Mouse (Mus musculus): ENCODE measurements at regions not wholly inside any gene's neighbourhood (a gene's known extent, or its start where the extent isn't known, plus 50 kb on each side); places are given as distances from the start of the nearest gene placed in this dataset.

DNA sequence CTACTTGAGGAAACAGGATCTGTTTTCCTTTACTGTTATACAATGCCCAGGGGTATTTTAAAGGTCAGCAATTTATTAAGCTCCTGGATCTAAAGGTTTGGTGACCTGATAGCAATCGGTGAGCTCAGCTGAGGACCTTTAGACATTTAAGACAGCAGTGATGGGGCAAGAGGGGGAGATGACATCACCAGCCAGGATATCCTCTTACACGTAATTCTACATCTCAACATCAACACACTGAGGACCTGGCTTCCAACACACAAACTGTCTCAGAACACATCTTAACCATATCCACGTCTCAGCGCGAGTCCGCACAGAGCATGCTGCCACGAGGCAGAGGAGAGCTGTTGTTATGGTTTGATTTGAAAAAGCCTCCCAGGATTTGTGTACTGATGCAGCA lies 69.2 kb downstream of the Nhlrc3 start:
- no peak for ATAC-seq (ENCODE audit: low read depth)
- 89% methylated on average over 7 of the region's 7 CpGs for WGBS
- Histone ChIP-seq H3K9me3 (ENCODE audit: control insufficient read depth, low read length) (no peaks in the 10 kb centered on the region), H3K36me3 (ENCODE audit: control insufficient read depth, insufficient read depth, low read length) (no peaks in the 10 kb centered on the region), H3K9ac (replicated peaks; ENCODE audit: low read depth, low read length) (no peak overlapping the region), H3K27me3 (ENCODE audit: control insufficient read depth, insufficient read depth, low read length) (no peaks in the 10 kb centered on the region), H3K4me2 (ENCODE audit: low read depth, low read length) (no peak overlapping the region), H3K4me1 (ENCODE audit: control insufficient read depth, insufficient read depth, low read length) (no peaks in the 10 kb centered on the region; the same call in 1 of the 2 replicates), H3K4me3 (ENCODE audit: low read depth, low read length) (no peak overlapping the region), H3K27ac (ENCODE audit: low read depth, low read length) (no peak overlapping the region)

DNA sequence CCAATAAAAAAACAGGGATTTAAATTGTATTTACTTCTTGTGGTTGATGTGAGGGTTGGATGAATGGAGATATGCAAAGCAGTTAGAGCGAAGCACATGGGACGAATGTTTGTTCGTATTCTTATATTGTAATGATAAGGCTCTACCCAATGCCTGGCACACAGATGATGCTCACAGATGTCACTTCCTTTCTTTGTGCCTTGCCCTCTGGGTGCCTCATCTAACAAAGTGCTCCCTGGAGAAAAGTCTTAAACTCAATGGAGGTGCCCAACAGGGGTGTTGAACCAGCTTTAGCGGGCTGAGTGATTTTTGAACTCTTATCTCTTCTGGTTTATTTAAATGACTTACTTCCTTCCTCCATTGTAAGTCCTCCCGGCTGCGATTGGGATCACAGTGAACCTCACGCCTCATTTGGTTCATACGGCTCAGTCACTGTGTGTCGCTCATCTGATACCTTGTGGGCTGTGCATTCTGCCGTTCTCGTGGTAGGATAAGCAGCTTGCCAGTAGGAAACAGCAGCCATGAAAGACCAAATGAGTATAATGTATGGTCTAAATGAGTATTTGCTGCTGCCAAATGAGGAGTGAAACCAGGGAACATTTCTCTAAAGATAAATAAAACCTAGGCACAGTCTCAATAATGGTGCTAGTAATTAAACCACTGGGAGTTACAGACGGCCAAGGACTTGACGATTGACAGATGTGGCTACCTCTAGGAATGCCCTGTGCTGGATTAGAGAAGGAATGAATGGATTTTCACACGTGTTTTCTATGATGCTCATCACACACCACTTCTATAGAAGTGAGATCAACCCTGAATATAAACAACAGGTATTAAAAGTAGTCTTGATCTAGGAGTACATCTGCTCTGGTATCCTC lies 81.2 kb downstream of the Nhlrc3 start:
- Histone ChIP-seq H3K4me1 (ENCODE audit: control insufficient read depth, insufficient read depth, low read length) (no peaks in the 10 kb centered on the region), H3K4me2 (ENCODE audit: low read depth, low read length) (no peak overlapping the region), H3K9ac (replicated peaks; ENCODE audit: low read depth, low read length) (no peak overlapping the region), H3K27me3 (ENCODE audit: control insufficient read depth, insufficient read depth, low read length) (no peaks in the 10 kb centered on the region), H3K36me3 (ENCODE audit: control insufficient read depth, insufficient read depth, low read length) (no peaks in the 10 kb centered on the region), H3K4me3 (ENCODE audit: low read depth, low read length) (no peak overlapping the region), H3K27ac (ENCODE audit: low read depth, low read length) (no peak overlapping the region), H3K9me3 (ENCODE audit: control insufficient read depth, low read length) (no peaks in the 10 kb centered on the region)
- WGBS: 33% methylated on average over 14 of the region's 14 CpGs
- ATAC-seq (ENCODE audit: low read depth): peak; percentile 88

- H3K9me3 ChIP-seq (ENCODE audit: control insufficient read depth, low read length): no peaks in the 10 kb centered on the region
- no peak for ATAC-seq (ENCODE audit: low read depth)
- no peak overlapping the region for H3K9ac ChIP-seq (replicated peaks; ENCODE audit: low read depth, low read length)
Measured at GRCm38 (mm10) chr3:53379519-53380181, 83.5 kb downstream of the Nhlrc3 start.

GRCm38 (mm10) chr3:53376864-53377447 lies 86.2 kb downstream of the Nhlrc3 start:
- H3K9ac ChIP-seq (replicated peaks; ENCODE audit: low read depth, low read length): no peak overlapping the region
- H3K4me2 ChIP-seq (ENCODE audit: low read depth, low read length): no peak overlapping the region
- H3K36me3 ChIP-seq (ENCODE audit: control insufficient read depth, insufficient read depth, low read length): no peaks in the 10 kb centered on the region
- H3K4me1 ChIP-seq (ENCODE audit: control insufficient read depth, insufficient read depth, low read length): no peaks in the 10 kb centered on the region
- H3K27me3 ChIP-seq (ENCODE audit: control insufficient read depth, insufficient read depth, low read length): no peaks in the 10 kb centered on the region
- no peaks in the 10 kb centered on the region for H3K9me3 ChIP-seq (ENCODE audit: control insufficient read depth, low read length)
- ATAC-seq (ENCODE audit: low read depth): no peak
- H3K4me3 ChIP-seq (ENCODE audit: low read depth, low read length): no peak overlapping the region
- no peak overlapping the region for H3K27ac ChIP-seq (ENCODE audit: low read depth, low read length)
- 79% methylated on average over 3 of the region's 3 CpGs for WGBS

More at GRCm38 (mm10) chr3:53379519-53380181, 83.5 kb downstream of the Nhlrc3 start:
- H3K27me3 ChIP-seq (ENCODE audit: control insufficient read depth, insufficient read depth, low read length): no peaks in the 10 kb centered on the region
- no peak overlapping the region for H3K27ac ChIP-seq (ENCODE audit: low read depth, low read length)
- no peaks in the 10 kb centered on the region for H3K36me3 ChIP-seq (ENCODE audit: control insufficient read depth, insufficient read depth, low read length)
- no peaks in the 10 kb centered on the region for H3K4me1 ChIP-seq (ENCODE audit: control insufficient read depth, insufficient read depth, low read length)
- H3K4me2 ChIP-seq (ENCODE audit: low read depth, low read length): no peak overlapping the region
- no peak overlapping the region for H3K4me3 ChIP-seq (ENCODE audit: low read depth, low read length)
- 63% methylated on average over 4 of the region's 4 CpGs for WGBS

DNA sequence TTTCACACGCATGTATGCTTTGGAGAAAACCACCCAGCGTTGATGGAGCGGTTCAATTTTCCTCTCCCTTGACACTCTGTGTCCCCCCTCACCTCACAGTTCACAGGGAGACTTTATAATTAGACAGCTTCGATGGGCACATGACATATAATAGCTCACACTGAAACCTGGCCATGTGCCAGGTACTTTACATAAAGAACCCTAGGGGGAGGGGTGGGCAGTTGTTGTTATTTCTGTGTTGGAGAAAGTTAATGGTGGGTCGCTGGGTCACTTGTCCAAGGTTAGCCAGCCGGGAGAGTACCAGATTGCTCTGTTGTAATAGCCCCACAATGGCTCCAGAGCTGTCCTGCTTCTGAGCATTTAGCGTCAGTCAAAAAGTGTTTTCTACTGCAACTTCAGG lies 90.2 kb downstream of the Nhlrc3 start:
- H3K4me2 ChIP-seq (ENCODE audit: low read depth, low read length): no peak overlapping the region
- H3K36me3 ChIP-seq (ENCODE audit: control insufficient read depth, insufficient read depth, low read length): no peaks in the 10 kb centered on the region
- H3K9me3 ChIP-seq (ENCODE audit: control insufficient read depth, low read length): no peaks in the 10 kb centered on the region
- H3K4me3 ChIP-seq (ENCODE audit: low read depth, low read length): no peak overlapping the region
- no peaks in the 10 kb centered on the region for H3K4me1 ChIP-seq (ENCODE audit: control insufficient read depth, insufficient read depth, low read length)
- peak; percentile 38; the same call in 1 of the 2 replicates for ATAC-seq (ENCODE audit: low read depth)
- H3K9ac ChIP-seq (replicated peaks; ENCODE audit: low read depth, low read length): no peak overlapping the region
- H3K27ac ChIP-seq (ENCODE audit: low read depth, low read length): no peak overlapping the region
- WGBS: 27% methylated on average over 7 of the region's 7 CpGs
- H3K27me3 ChIP-seq (ENCODE audit: control insufficient read depth, insufficient read depth, low read length): no peaks in the 10 kb centered on the region

GRCm38 (mm10) chr3:53371910-53372309 lies 91.2 kb downstream of the Nhlrc3 start:
- no peak for ATAC-seq (ENCODE audit: low read depth)
- no peak overlapping the region for H3K9ac ChIP-seq (replicated peaks; ENCODE audit: low read depth, low read length)
- no peak overlapping the region for H3K4me3 ChIP-seq (ENCODE audit: low read depth, low read length)
- H3K4me2 ChIP-seq (ENCODE audit: low read depth, low read length): no peak overlapping the region
- H3K4me1 ChIP-seq (ENCODE audit: control insufficient read depth, insufficient read depth, low read length): no peaks in the 10 kb centered on the region
- no peak overlapping the region for H3K27ac ChIP-seq (ENCODE audit: low read depth, low read length)
- H3K27me3 ChIP-seq (ENCODE audit: control insufficient read depth, insufficient read depth, low read length): no peaks in the 10 kb centered on the region
- H3K9me3 ChIP-seq (ENCODE audit: control insufficient read depth, low read length): no peaks in the 10 kb centered on the region
- no peaks in the 10 kb centered on the region for H3K36me3 ChIP-seq (ENCODE audit: control insufficient read depth, insufficient read depth, low read length)
- 69% methylated on average over 7 of the region's 7 CpGs for WGBS

DNA sequence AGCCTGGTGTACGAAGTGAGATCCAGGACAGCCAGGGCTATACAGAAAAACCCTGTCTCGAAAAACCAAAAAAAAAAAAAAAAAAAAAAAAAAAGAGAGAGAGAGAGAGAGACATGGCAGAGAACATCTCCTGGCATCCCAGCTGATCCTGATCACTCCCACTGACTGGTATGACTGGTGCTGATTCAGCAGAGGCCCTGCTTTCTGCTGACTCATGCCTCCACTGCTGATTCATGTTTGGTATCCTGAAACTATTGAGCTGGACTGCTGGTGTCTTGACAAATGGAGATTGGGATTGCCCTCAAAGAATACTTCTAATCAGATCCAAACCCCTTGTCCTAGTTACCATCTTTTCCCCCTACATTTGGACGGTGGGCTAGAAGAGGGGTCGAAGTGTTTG lies 101.9 kb downstream of the Nhlrc3 start:
- 92% methylated on average over 4 of the region's 4 CpGs for WGBS
- no peak overlapping the region for H3K9ac ChIP-seq (replicated peaks; ENCODE audit: low read depth, low read length)
- H3K36me3 ChIP-seq (ENCODE audit: control insufficient read depth, insufficient read depth, low read length): no peaks in the 10 kb centered on the region
- no peaks in the 10 kb centered on the region; the same call in 1 of the 2 replicates for H3K9me3 ChIP-seq (ENCODE audit: control insufficient read depth, low read length)
- ATAC-seq (ENCODE audit: low read depth): no peak
- H3K4me2 ChIP-seq (ENCODE audit: low read depth, low read length): no peak overlapping the region
- H3K4me1 ChIP-seq (ENCODE audit: control insufficient read depth, insufficient read depth, low read length): no peaks in the 10 kb centered on the region
- no peak overlapping the region for H3K4me3 ChIP-seq (ENCODE audit: low read depth, low read length)
- H3K27me3 ChIP-seq (ENCODE audit: control insufficient read depth, insufficient read depth, low read length): no peaks in the 10 kb centered on the region
- no peak overlapping the region for H3K27ac ChIP-seq (ENCODE audit: low read depth, low read length)

DNA sequence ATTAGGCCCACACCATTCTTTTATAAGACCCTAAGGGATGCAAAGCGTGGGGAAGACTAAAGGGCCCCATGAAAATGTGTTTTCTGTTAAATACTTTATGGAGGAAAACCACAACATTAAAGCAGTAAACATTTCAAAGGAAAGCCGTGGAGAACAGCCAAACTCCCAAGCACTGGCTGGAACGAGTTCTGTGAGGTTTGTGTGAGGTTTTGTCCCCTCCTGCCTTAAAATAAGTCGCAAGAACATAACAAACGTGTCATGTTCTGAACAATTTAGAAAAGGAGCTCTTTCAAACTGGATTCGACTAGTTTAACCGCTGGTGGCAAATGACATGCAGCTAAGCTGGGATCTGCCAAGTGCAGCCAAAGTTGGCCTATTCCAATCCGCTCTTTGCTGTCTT lies 109.4 kb downstream of the Nhlrc3 start:
- Histone ChIP-seq H3K9ac (replicated peaks; ENCODE audit: low read depth, low read length) (no peak overlapping the region), H3K4me1 (ENCODE audit: control insufficient read depth, insufficient read depth, low read length) (no peaks in the 10 kb centered on the region), H3K4me2 (ENCODE audit: low read depth, low read length) (no peak overlapping the region), H3K4me3 (ENCODE audit: low read depth, low read length) (no peak overlapping the region), H3K27ac (ENCODE audit: low read depth, low read length) (no peak overlapping the region), H3K27me3 (ENCODE audit: control insufficient read depth, insufficient read depth, low read length) (no peaks in the 10 kb centered on the region), H3K9me3 (ENCODE audit: control insufficient read depth, low read length) (no peaks in the 10 kb centered on the region), H3K36me3 (ENCODE audit: control insufficient read depth, insufficient read depth, low read length) (no peaks in the 10 kb centered on the region)
- no peak for ATAC-seq (ENCODE audit: low read depth)
- WGBS: 35% methylated on average over 8 of the region's 8 CpGs

GRCm38 (mm10) chr3:53353282-53353681 lies 109.8 kb downstream of the Nhlrc3 start:
- WGBS: 63% methylated on average over 7 of the region's 7 CpGs
- H3K36me3 ChIP-seq (ENCODE audit: control insufficient read depth, insufficient read depth, low read length): no peaks in the 10 kb centered on the region

More at GRCm38 (mm10) chr3:53353282-53353681, 109.8 kb downstream of the Nhlrc3 start:
- H3K27me3 ChIP-seq (ENCODE audit: control insufficient read depth, insufficient read depth, low read length): no peaks in the 10 kb centered on the region
- H3K4me3 ChIP-seq (ENCODE audit: low read depth, low read length): no peak overlapping the region
- H3K9me3 ChIP-seq (ENCODE audit: control insufficient read depth, low read length): no peaks in the 10 kb centered on the region
- no peaks in the 10 kb centered on the region for H3K4me1 ChIP-seq (ENCODE audit: control insufficient read depth, insufficient read depth, low read length)
- ATAC-seq (ENCODE audit: low read depth): no peak
- H3K4me2 ChIP-seq (ENCODE audit: low read depth, low read length): no peak overlapping the region
- H3K9ac ChIP-seq (replicated peaks; ENCODE audit: low read depth, low read length): no peak overlapping the region
- no peak overlapping the region for H3K27ac ChIP-seq (ENCODE audit: low read depth, low read length)
